ENCODE assay signal across 11 mouse cellular contexts in the genomic region with DNA sequence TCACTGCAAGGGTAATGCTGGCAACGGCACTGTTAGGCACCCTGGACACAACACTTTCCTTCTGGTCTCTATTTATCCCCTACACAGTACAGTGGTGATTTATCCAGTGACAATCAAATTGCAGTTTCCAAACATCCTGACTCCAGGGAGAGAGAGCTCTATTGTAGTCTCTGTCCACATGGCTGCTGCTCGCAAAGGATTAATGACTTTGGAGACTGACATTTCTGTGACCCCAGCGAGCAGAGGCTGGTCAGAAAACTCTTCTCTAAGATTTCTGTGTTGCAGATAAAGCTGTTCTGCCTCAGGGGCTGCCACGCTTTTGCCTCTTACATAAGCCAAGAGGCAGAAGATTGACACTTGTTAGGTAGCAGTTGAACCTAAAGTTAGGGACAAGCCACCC.
DNase-seq lines count a peak whose midpoint lies in the region; ATAC-seq and TF ChIP-seq lines count a peak whose summit lies in the region.
"Had no signal": no experiment of that assay in that cellular context is flagged by ENCODE, and none has a peak within 500 bp of the region (broad histone marks: within the 10 kb centered on the region; RNA-seq: fewer than 3 reads in every experiment).

No protein-coding gene starts in this region.

- no peaks in the 10 kb centered on the region for H3K9me3 ChIP-seq in kidney, postnatal 0 days (replicated peaks; ENCODE audit: low read length)
- H3K9me3 ChIP-seq in hindbrain, embryonic 11.5 days (ENCODE audit: control insufficient read depth, low read length), result no peaks in the 10 kb centered on the region
- no peaks in the 10 kb centered on the region for H3K9me3 ChIP-seq in stomach, embryonic 14.5 days (ENCODE audit: control insufficient read depth, low read depth, low read length)
- H3K9me3 ChIP-seq: forebrain, embryonic 15.5 days; liver, embryonic 13.5 days had no signal

- no peak overlapping the region for H3K4me2 ChIP-seq in kidney, postnatal 0 days (ENCODE audit: low read length)
- H3K4me2 ChIP-seq in hindbrain, embryonic 11.5 days (replicated peaks; ENCODE audit: low read depth, low read length), result no peak overlapping the region
- H3K4me2 ChIP-seq in stomach, embryonic 14.5 days (replicated peaks; ENCODE audit: low read depth, low read length), result no peak overlapping the region
- H3K4me2 ChIP-seq: forebrain, embryonic 15.5 days; liver, embryonic 13.5 days had no signal

- no peaks in the 10 kb centered on the region for H3K27me3 ChIP-seq in kidney, postnatal 0 days (ENCODE audit: insufficient read depth, low read length)
- H3K27me3 ChIP-seq in hindbrain, embryonic 11.5 days (ENCODE audit: control insufficient read depth, insufficient read depth, low read length), result no peaks in the 10 kb centered on the region
- no peaks in the 10 kb centered on the region for H3K27me3 ChIP-seq in stomach, embryonic 14.5 days (ENCODE audit: control insufficient read depth, insufficient read depth, low read length)

- H3K9ac ChIP-seq in kidney, postnatal 0 days (ENCODE audit: low read depth, low read length), result no peak overlapping the region
- no peak overlapping the region for H3K9ac ChIP-seq in hindbrain, embryonic 11.5 days (ENCODE audit: low read depth, low read length)
- no peak overlapping the region for H3K9ac ChIP-seq in stomach, embryonic 14.5 days (replicated peaks; ENCODE audit: low read depth, low read length)
- H3K9ac ChIP-seq: forebrain, embryonic 15.5 days; liver, embryonic 13.5 days had no signal

- ATAC-seq in kidney, postnatal 0 days (replicated peaks; ENCODE audit: low FRiP score, low read depth), result 0 out of 2 replicates have a peak, but pooled peaks have one; percentile 26
- peak; percentile 56 for ATAC-seq in hindbrain, embryonic 11.5 days (ENCODE audit: low FRiP score)
- ATAC-seq in stomach, embryonic 14.5 days (ENCODE audit: insufficient number of reproducible peaks, insufficient read depth, low FRiP score, low read depth), result peak; percentile 53; the same call in 1 of the 2 replicates

- WGBS in kidney, postnatal 0 days, result 17% methylated on average over 4 of the region's 4 CpGs
- 9% methylated on average over 4 of the region's 4 CpGs for WGBS in hindbrain, embryonic 11.5 days
- WGBS in stomach, embryonic 14.5 days, result 17% methylated on average over 4 of the region's 4 CpGs

- peak; percentile 62 for DNase-seq in kidney, postnatal 0 days (ENCODE audit: low spot score)
- DNase-seq in kidney, adult 11 months, result no peak
- peak; percentile 46 for DNase-seq in hindbrain, embryonic 11.5 days (ENCODE audit: low spot score)
- peak; percentile 20 to 30 for DNase-seq in lung, postnatal 4 days
- no peak for DNase-seq in layer of hippocampus, postnatal 25 days (ENCODE audit: extremely low spot score in 1 of 2, low spot score in 1 of 2)
- DNase-seq in left cerebral cortex, adult 9 months (ENCODE audit: low spot score in 2 of 2), result no peak
- no peak for DNase-seq in right cerebral cortex, adult 18-20 months
- DNase-seq: liver, embryonic 13.5 days had no signal

- no peaks in the 10 kb centered on the region for H3K36me3 ChIP-seq in kidney, postnatal 0 days (ENCODE audit: insufficient read depth, low read length)
- no peaks in the 10 kb centered on the region for H3K36me3 ChIP-seq in hindbrain, embryonic 11.5 days (ENCODE audit: control insufficient read depth, insufficient read depth, low read length)
- no peaks in the 10 kb centered on the region for H3K36me3 ChIP-seq in stomach, embryonic 14.5 days (ENCODE audit: control insufficient read depth, insufficient read depth, low read length)
- H3K36me3 ChIP-seq: forebrain, embryonic 15.5 days; G1E; liver, embryonic 13.5 days had no signal

- peaks cover 14% of the 10 kb centered on the region for H3K4me1 ChIP-seq in kidney, postnatal 0 days (replicated peaks; ENCODE audit: insufficient read depth, low read length)
- H3K4me1 ChIP-seq in hindbrain, embryonic 11.5 days (replicated peaks; ENCODE audit: control insufficient read depth, insufficient read depth, low read length), result peaks cover 4% of the 10 kb centered on the region; the same call in 1 of the 2 replicates
- peaks cover 12% of the 10 kb centered on the region for H3K4me1 ChIP-seq in stomach, embryonic 14.5 days (ENCODE audit: control insufficient read depth, insufficient read depth, low read length)

- H3K4me3 ChIP-seq in kidney, postnatal 0 days (replicated peaks; ENCODE audit: low read depth, low read length), result no peak overlapping the region
- H3K4me3 ChIP-seq in hindbrain, embryonic 11.5 days (ENCODE audit: low read depth, low read length), result no peak overlapping the region
- H3K4me3 ChIP-seq in stomach, embryonic 14.5 days (ENCODE audit: low read depth, low read length), result no peak overlapping the region
- H3K4me3 ChIP-seq: forebrain, embryonic 15.5 days; liver, embryonic 13.5 days had no signal

- no peak for TF ChIP-seq CTCF in kidney, postnatal 0 days (IDR thresholded peaks at IDR 0.05; ENCODE audit: low read depth)

- H3K27ac ChIP-seq in kidney, postnatal 0 days, result peak overlapping the region; percentile 19; the same call in 1 of the 2 replicates
- H3K27ac ChIP-seq in hindbrain, embryonic 11.5 days (ENCODE audit: low read depth, low read length), result peak overlapping the region; percentile 55
- peak overlapping the region; percentile 29; the same call in 1 of the 2 replicates for H3K27ac ChIP-seq in stomach, embryonic 14.5 days (ENCODE audit: low read length)
- H3K27ac ChIP-seq: forebrain, embryonic 15.5 days; liver, embryonic 13.5 days had no signal

Comparison
In these comparisons a context has a peak if more than half of its experiments do, and no peak if none do; other contexts are left out.
1. DNase-seq: peak in kidney, postnatal 0 days (single experiment), hindbrain, embryonic 11.5 days (single experiment) and lung, postnatal 4 days (2 of 2); none in kidney, adult 11 months (single experiment), layer of hippocampus, postnatal 25 days (0 of 2), left cerebral cortex, adult 9 months (0 of 2) and right cerebral cortex, adult 18-20 months (single experiment).
2. Peak in every context shown above with its lines, with median percentiles within 50 percentile points of each other: ATAC-seq and H3K27ac ChIP-seq.